Mouse (Mus musculus) lung, adult 18-20 months (tissue): ENCODE measurements around the gene Cyp2u1.
"Not testable (repeated sequence)": the region's sequence is repeated elsewhere in the genome, so short reads cannot be mapped to it uniquely, and the experiment has no call there.

Experiments
- DNase-seq, 2 experiments: peaks; one replicate each; pipeline ENCODE4 v3.0.0; 2022; ENCODE audit warnings: mixed read lengths in 2 of 2

Gene Cyp2u1

DNA sequence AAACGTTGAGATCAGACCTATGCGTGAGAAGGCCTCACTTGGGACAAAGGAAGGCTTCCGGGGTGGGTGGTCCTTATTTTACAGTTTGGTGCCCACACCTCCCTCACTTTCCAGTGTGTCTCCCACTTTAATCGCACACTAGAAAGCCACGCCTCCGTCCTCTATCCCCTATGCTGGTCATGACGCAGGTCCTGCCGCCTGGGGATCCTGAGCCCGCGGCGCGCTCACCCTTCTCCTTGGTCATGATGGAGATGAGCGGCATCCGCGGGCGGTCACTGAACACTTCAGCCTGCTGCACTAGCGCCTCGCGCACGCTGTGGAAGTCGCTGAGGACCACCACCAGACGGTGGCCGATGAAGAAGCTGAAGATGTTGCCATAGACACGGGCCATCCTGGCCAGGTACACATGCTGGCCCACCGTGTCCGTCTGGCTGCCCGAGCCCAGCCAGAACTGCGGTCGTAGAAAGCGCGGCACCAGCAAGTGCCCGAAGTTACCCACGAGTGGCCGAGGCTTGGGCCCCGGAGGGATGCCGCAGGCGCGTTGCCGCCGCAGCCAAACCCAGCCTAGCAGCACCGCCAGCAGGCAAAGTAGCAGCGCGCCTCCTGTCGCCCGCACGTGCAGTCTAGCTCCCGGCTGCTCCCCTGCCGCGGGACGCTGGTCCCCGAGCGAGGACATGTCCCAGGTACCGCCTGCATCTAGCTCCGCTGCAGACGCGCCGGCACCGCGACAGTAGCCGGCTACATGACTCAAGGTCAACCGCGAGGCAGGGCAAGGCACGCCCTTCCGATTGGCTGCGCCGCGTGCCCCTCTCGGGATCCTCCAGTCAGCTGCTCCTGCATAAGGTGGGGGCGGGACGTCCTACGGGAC, at the start of gene Cyp2u1:
Gene Cyp2u1, minus strand, starts transcription at position 776 of the 868 bp plus-strand sequence.
- peak; percentile 91 for DNase-seq

DNA sequence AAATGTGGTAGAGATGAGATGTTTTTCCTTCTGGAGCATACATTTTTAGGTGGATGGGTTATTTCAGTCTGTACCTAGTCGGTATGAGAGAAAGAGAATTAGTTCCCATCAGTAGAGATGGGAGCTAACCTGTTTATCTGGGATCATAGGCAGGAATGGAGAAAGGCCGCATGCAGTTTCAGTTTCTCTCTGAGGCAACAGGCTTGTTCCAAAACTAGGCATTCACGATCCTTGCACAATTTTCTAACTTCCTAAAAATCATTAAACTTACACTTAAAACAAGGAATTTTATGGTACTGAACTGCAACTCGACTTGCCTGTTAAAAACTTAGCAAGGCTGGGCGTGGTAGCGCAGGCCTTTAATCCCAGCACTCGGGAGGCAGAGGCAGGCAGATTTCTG, 47.5 kb upstream of the Cyp2u1 start:
- DNase-seq, result no peak

GRCm38 (mm10) chr3:131349013-131349412, 46.0 kb upstream of the Cyp2u1 start:
- DNase-seq, result no peak

DNA sequence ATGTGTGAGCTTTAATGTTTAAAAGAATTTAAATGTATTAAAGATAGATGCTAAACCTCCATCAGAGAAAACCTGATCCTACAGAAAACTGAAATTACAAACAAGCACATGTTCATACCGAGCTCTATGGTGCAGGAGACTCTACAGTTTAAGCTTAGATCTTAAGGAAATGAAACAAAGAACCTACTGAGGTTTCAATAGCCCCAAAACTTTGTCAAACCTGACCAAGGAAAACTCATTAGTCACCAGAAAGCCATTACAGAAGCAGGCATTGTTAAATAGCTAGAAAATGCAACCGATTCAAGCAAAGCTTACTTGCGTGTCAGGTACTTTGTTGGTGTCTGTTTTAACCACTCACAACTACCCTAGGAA, 45.5 kb upstream of the Cyp2u1 start:
- no peak for DNase-seq

DNA sequence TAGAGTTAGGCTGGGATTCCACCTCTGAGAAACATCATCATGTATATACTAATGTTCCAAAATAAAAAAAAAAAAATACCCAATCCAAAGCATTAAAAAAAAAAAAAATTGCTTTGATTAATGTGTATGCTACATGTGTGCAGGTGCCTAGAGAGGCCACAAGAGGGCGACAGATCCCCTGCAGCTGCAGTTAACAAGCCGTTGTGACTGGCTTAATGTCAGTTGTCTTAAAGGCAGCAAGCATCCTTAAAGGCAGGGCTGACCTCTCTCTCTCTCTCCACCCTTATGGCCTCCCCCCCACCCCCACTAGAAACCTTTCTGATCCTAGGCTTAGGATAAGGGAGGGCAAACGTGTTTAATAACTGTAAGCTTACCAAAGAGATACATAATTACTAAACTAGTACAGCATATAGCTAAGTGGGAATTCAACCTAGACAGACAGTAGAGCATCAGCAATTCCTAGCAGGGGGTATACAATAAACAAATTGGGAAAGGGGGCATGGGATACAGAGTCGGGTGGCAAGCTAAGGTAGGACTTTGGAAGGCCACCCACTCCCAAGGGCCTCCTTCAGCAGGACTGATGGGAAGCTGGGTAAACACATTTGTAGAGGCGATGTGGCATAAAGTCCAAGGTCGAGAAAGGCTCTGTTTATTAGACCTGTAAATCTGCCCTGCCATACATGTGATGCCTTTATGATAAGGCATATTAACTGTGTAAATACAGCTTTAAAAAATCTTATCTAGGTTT, 45.0 kb upstream of the Cyp2u1 start:
- DNase-seq, result no peak

- DNase-seq, result no peak
These were observed 42.9 kb upstream of the Cyp2u1 start for GRCm38 (mm10) chr3:131345903-131346302.

- DNase-seq, result no peak
These were observed 40.3 kb upstream of the Cyp2u1 start for GRCm38 (mm10) chr3:131343311-131343710.

- DNase-seq, result peak in 1 of 2 experiments; percentile 20
These were observed 37.9 kb upstream of the Cyp2u1 start for GRCm38 (mm10) chr3:131340885-131341284.

DNA sequence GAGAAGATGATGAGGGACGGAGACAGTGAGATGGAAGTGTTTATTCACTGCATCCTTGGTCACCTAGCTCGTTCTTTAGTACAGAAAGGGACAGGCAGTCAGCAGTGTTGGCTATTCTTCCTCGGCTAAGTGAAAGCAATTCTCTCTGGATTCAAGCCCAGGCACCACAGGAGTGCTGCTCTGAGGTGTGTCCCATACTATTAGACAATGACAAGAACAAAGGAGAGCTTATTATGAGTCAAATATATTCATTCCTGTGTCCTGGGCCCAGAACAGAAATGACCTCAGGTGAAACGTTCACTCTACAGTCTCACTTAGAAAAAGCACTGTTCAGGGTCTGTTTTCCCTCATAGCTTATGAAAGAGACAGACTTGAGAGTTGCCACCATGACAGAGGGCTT, 36.3 kb upstream of the Cyp2u1 start:
- no peak for DNase-seq

DNA sequence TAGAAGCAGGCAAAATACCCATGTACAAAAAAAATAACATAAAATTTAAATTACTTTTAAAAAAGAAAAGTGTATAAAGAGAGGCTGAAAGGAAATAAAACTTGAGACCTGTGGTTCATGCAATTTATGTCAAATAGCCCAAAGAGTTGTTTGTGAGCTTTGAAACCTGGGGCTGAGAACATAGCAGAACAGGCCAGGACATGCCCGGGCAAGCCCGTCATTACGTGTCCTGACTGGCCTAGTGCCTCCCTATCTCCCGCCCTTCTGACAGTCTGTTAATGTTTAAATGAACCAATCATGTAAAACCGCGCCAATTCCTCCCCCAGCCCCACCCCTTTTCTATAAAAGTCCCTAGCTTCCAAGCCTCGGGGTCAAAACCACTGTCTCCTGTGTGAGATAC, 34.7 kb upstream of the Cyp2u1 start:
- not testable (repeated sequence) for DNase-seq

- DNase-seq, result no peak
These were observed 33.6 kb upstream of the Cyp2u1 start for GRCm38 (mm10) chr3:131336629-131337028.

GRCm38 (mm10) chr3:131335117-131335547, 32.1 kb upstream of the Cyp2u1 start:
- no peak for DNase-seq

DNA sequence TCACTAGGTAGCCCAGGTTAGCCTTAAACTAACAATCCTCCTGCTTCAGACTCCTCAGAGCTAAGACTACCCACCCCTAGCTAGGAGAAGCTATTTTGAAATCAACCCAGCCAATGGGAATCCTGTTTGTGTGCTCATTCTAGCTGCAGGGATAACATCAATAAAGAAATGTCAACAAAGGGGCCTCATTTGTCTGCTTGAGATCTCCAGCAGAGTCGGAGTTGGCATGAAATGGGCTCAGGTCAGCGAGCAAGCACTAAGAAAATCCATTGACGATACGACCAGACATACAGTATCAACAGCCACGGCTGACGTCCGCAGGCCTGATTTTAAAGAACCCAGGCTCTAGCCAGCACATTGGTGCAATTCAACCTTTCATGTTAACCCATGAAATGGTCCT, 24.2 kb upstream of the Cyp2u1 start:
- no peak for DNase-seq

DNA sequence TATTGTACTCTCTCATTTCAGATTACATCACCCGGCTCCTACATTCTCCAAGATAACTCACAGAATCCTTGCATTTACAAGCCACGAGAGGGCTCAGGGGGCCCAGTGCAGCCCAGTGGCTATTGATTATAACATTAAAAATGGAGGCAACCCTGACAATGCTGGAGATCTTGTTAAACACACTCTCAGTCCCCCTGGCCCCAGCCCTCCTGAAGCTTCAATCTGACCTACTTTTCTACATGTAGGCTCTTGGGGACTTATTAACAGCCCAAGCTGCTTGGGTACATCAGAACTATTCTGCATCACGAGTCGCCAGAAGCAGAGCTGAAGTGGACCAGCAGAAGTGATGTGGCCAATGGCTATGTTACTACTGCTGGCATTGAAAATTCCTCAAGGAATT, 23.6 kb upstream of the Cyp2u1 start:
- DNase-seq, result no peak

GRCm38 (mm10) chr3:131322081-131322815, 19.2 kb upstream of the Cyp2u1 start:
- no peak for DNase-seq

- DNase-seq, result peak; percentile 64 to 77
These were observed 17.2 kb upstream of the Cyp2u1 start for GRCm38 (mm10) chr3:131320184-131320583.

DNA sequence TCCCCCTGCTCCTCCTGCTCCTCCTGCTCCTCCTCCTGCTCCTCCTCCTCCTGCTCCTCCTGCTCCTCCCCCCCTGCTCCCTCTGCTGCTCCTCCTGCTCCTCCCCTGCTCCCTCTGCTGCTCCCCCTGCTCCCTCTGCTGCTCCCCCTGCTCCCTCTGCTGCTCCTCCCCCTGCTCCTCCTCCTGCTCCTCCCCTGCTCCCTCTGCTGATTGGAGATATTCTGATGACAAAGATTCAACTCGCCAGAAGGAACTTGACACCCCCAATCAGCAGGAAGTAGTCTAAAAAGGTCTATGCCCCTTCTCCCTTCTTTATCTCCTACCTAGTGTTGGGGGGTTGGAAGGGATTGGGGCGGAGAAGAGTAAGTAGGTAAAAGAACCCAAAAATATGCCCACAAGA, 15.2 kb upstream of the Cyp2u1 start:
- DNase-seq, result no peak

DNA sequence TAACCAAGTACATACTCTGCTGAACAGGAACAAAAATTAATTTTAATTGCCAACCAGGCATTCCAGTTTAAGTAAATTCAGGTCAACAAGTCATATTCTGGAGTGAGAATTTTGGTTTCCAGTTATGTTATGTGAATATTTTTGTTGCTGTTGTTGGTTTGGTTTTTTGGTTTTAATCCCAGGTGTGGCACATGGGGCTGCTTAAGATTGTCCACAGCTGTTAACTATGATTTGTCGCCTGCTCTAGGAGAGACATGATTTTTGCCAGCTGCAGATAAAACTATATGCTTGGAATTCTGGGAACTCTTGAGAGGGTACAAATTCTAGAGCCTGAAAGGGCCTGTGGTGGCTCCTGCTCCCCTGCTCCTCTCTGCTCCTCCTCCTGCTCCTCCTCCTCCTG, 14.1 kb upstream of the Cyp2u1 start:
- no peak for DNase-seq

DNA sequence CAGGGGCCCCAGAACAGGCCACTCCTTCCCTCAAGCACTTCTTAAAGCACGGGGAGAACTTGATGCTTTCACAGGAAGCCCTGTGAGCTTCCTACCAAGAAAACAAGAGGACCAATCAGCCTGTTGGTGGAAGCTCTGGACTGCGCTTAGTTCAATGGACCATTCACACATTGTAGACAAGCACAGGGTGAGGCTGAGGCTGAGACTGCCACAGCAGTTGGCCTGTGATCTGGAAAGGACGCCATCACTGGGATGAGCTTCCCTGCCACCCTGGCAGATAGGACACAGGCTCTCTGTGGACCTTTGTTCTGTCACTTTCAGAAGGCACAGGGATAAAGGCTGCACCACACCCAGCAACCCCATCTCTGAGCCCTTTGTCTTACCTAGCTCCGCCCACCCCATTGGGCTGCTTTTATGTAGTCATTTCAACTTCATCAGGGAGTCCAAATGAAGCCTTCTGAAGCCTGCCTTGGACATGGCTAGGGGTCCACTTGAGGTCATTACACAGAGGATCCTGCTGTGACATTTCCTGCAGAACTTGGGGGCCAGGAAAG, 13.0 kb upstream of the Cyp2u1 start:
- no peak for DNase-seq

- no peak for DNase-seq
These were observed 9.3 kb upstream of the Cyp2u1 start for GRCm38 (mm10) chr3:131312340-131312739.

DNA sequence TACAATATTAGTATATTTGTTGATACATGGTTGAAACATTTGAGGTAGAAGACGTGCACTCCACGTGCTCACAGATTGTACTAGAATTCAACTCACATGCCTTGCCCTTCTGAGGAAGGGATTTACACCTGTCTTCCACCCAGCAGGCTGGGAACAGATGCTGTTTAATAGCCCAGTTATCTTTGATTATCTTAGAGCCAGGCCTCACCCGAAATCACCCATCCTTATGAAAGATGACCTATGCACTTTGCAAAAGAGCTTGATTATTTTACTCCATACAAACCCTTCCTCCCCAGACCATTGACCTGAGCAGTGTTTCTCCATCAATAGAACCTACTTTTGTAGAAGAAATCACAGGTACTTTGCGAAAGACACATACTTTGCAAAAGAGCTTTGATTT, 7.5 kb upstream of the Cyp2u1 start:
- DNase-seq, result no peak

DNA sequence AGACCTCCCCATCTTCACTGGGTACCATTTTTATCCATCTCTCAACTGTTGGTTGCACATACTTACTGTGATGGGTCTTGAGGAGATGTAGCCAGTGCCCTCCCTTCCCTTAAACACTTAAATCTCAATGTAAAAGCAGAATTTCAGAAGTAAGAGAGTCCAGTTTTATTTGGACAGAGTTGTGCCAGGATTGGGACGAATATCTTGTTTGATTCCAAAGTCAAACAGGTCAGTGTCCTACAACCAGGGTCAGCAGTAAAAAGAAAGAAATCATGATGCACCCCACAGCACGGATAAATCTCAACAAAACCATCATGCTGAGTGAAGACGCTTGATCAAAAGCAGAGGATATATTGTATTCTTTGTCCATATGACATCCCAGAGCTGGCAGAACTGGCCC, 4.8 kb upstream of the Cyp2u1 start:
- no peak for DNase-seq

DNA sequence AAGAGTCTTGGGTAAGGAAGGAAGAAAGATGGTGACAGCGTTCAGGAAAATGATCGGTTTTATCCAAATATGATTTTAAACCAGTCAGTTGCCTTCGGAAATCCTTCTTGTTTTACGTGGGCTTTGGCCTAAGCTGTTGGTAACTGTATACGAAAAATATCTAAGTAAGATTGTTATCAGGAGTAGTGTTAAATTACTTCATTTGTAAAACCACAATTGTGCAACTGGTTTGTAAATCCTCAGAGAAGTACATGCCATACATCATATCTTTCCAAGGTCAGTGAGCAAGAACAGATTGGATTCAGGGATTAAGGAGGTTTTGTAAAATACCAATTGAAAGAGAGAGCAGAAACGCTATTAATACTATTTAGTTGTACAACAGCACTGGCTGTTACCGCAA, 3.2 kb upstream of the Cyp2u1 start:
- DNase-seq, result no peak
